Mouse (Mus musculus): Measurements from ENCODE around the gene Ptk6. TPM values are rescaled to one million over a fixed set of nuclear protein-coding genes. Genes with fewer than 3 reads are reported as not detected.
A peak's percentile ranks its signal among the peaks of the same experiment; 100 is the strongest.

Ptk6 gene
- polyA plus RNA-seq, 1 experiment from 2014 or later, result not detected

DNA sequence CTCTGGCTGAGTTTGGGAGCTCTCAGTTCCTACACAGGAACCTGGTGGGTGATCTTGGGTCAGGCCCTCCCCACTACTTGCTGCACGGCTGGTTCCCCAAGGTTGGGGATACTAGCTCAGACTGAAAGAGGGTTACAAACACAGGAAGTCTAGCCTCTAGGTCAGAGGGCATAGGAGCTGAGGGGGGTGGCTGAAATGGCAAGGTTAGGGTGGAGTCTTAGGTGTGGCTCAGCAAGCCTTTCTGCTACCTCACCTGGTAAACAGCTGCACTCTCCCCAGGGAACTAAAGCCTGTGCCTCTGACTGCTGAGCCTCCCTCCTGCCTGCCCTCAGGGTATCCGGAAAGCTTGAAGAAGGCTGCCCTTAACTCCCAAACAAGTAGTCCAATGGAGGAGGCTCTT is 13.9 kb downstream of the Ptk6 start:
- WGBS, result 95% methylated on average over 2 of the region's 2 CpGs
- peaks cover 13% of the 10 kb centered on the region for H3K4me1 ChIP-seq
- peak overlapping the region; percentile 71 for H3K4me2 ChIP-seq
- no peak overlapping the region for H3K27ac ChIP-seq
- H3K27me3 ChIP-seq, result 0 out of 2 replicates have a peak, but pooled peaks cover 6% of the 10 kb centered on the region
- no peaks in the 10 kb centered on the region for H3K9me3 ChIP-seq (replicated peaks)
- H3K4me3 ChIP-seq, result peak overlapping the region; percentile 81
- peak overlapping the region; percentile 40 for H3K9ac ChIP-seq
- no peak for ATAC-seq
- peaks cover 16% of the 10 kb centered on the region for H3K36me3 ChIP-seq (ENCODE audit: poor library complexity, severe bottlenecking)

DNA sequence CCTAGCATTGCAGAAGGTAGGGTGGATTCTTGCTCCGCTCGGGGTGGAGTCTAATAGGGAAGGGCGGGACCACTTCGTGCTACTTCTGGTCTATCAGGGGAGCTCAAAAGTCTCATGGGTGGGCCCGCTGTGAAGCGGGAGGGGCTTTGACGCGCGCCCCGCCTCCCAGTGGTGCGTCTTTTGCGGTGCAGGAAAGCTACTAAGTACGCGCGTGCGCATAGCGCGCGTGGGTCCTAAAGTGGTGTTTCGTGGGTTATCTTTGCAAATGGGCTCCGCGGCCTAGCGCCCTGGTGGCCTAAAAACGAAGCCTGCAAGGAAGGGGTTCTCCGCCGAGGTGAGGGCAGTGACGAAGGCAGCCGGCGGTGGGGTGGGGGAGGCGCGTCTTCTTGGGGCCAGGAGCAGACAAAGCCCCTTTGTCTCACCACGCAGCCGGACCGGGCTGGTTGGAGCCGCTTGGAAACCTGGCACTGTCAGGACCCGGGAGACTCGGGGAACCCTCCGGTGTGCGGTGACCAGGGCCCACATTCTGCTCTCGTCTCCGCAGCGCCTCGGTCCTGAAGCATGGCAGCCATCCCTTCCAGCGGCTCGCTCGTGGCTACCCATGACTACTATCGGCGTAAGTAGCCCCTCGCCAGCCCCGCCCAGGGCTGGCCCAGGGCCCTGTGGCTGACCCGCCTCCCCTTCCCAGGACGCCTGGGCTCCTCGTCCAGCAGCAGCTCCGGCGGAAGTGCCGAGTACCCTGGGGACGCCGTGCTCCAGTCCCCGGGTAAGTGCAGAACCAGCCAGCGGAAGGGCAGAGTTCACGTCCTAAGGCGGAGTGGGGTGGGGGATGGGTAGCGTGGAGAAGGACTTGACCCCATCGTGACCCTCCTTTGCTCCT is 15.2 kb downstream of the Ptk6 start, which contains the start of gene Ppdpf:
Gene Ppdpf (plus strand): TSS at position 127 of the 880 bp plus-strand sequence.
- Histone ChIP-seq H3K9ac (peak within 1 kb of the TSS; percentile 98), H3K9me3 (replicated peaks) (no peaks in the 10 kb centered on the region), H3K4me3 (peak within 1 kb of the TSS; percentile 81), H3K36me3 (ENCODE audit: poor library complexity, severe bottlenecking) (peaks cover 16% of the 10 kb centered on the region), H3K4me1 (peaks cover 13% of the 10 kb centered on the region), H3K27me3 (0 out of 2 replicates have a peak, but pooled peaks cover 6% of the 10 kb centered on the region), H3K4me2 (peak within 1 kb of the TSS; percentile 71), H3K27ac (peak within 1 kb of the TSS; percentile 95)
- ATAC-seq, result peak; percentile 96
- WGBS, result under 1% methylated on average over 63 of the region's 64 CpGs

DNA sequence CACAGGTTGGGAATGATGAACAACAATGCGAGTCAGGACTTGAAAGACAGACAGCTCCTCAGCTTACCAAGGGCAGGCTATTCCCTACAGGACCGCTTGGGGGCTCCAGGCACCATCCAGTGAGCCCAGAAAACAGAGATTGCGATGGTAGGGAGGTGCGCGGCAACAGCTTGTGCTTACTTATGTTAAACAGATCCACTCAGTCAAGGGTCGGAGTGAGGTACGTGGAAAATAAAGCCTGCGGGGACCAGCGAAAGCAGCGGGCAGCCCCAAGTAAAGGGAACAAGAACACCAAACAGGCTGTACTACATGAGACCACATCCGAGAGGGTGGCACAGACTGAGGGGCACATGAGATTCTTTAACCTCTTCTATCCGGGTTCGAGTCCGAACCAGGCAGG is 16.0 kb downstream of the Ptk6 start:
- Histone ChIP-seq H3K36me3 (ENCODE audit: poor library complexity, severe bottlenecking) (peaks cover 16% of the 10 kb centered on the region), H3K27me3 (0 out of 2 replicates have a peak, but pooled peaks cover 6% of the 10 kb centered on the region), H3K9ac (peak overlapping the region; percentile 98), H3K4me1 (peaks cover 13% of the 10 kb centered on the region), H3K9me3 (replicated peaks) (no peaks in the 10 kb centered on the region), H3K4me3 (peak overlapping the region; percentile 81), H3K4me2 (peak overlapping the region; percentile 71), H3K27ac (peak overlapping the region; percentile 95)
- peak; percentile 89 for ATAC-seq
- WGBS, result under 1% methylated on average over 14 of the region's 14 CpGs

DNA sequence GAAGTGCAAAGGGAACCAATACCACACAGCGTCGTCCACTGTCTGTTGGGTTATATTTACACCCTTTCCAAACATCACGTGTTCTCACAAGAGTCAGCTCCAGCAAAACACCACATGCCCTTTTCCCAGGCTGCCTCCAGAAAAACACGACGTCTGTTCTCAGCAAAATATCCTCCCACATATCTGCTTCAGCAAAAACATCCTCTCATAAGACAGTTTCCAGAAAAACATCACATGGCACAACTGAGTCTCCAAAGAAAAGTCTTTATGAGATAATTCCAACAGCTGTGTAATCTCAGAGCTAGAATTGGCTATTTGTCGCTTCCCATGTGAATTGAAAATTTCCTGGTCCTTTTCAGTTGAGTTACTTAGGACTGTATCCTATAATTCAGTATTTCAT is 21.7 kb downstream of the Ptk6 start:
- H3K27me3 ChIP-seq, result 0 out of 2 replicates have a peak, but pooled peaks cover 6% of the 10 kb centered on the region
- no peaks in the 10 kb centered on the region for H3K4me1 ChIP-seq
- H3K36me3 ChIP-seq (ENCODE audit: poor library complexity, severe bottlenecking), result no peaks in the 10 kb centered on the region
- no peak for ATAC-seq
- no peak overlapping the region for H3K4me3 ChIP-seq
- H3K27ac ChIP-seq, result no peak overlapping the region
- no peaks in the 10 kb centered on the region for H3K9me3 ChIP-seq (replicated peaks)
- no peak overlapping the region for H3K9ac ChIP-seq
- 78% methylated on average over 6 of the region's 6 CpGs for WGBS
- no peak overlapping the region for H3K4me2 ChIP-seq

DNA sequence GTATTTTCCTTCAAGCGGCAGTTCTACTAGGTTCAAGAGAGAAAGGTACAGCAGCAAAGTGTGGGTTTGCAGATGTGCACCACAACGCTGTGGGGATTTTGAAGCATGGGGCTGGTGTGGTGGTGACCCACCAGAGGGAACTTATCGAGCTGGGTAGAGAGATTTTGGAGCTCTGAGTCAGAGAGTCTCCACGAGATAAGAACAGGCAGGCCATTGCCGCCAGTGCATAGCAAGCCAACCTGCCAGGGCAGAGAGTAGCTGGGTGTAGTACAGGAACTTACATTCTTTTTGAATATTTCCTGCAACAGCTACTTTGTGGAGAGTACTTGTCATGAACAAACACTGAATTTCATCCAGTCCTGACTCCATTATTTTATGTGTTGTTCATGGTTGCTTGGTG is 24.1 kb downstream of the Ptk6 start:
- 81% methylated on average over 5 of the region's 5 CpGs for WGBS

DNA sequence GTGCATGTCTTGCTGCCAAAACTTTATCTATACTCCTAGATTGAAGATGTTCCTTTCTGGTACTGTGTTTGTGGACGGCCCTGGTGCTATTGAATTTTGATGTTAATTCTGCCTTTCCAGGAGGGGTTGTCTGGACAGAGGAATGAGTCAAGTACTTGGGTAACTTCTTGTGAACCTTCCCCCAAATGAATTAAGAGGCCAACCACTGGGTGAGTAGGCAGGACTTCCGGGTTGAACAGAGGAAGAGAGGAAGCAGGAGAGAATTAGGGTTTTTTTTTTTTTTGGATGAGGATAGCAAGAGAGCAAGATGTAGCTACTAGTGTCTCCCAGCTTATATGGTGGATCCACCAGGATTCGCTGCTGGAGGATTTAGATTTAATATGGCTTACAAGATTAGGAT is 24.6 kb downstream of the Ptk6 start:
- H3K4me1 ChIP-seq, result no peaks in the 10 kb centered on the region
- H3K4me2 ChIP-seq, result no peak overlapping the region
- no peak overlapping the region for H3K4me3 ChIP-seq
- 80% methylated on average over 3 of the region's 3 CpGs for WGBS
- no peak overlapping the region for H3K27ac ChIP-seq
- no peak for ATAC-seq
- no peaks in the 10 kb centered on the region for H3K9me3 ChIP-seq (replicated peaks)
- no peak overlapping the region for H3K9ac ChIP-seq
- H3K27me3 ChIP-seq, result no peaks in the 10 kb centered on the region
- no peaks in the 10 kb centered on the region for H3K36me3 ChIP-seq (ENCODE audit: poor library complexity, severe bottlenecking)

More for the DNA sequence above, 24.1 kb downstream of the Ptk6 start:
- Histone ChIP-seq H3K4me3 (no peak overlapping the region), H3K27me3 (no peaks in the 10 kb centered on the region), H3K9me3 (replicated peaks) (no peaks in the 10 kb centered on the region), H3K9ac (no peak overlapping the region), H3K4me1 (no peaks in the 10 kb centered on the region), H3K36me3 (ENCODE audit: poor library complexity, severe bottlenecking) (no peaks in the 10 kb centered on the region), H3K4me2 (no peak overlapping the region), H3K27ac (no peak overlapping the region)
- ATAC-seq, result no peak

DNA sequence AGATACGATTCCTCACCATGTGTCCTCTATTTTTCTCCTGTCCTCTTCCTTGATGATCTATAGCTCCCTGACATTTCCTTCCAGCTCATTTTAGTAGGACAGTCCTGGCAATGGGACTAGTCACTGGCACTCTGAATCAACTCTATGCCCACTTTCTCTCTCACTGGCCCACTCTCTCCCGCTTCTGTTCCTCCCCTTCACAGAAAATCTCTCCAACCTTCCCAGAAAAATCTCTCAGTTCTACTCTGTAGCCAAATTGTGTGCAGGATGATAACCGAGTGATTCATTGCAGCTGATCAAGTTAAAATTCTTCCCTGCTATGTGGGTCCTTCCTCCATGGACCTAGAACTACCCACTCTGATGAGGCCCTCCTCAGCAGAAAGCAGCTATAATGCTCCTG is 27.9 kb downstream of the Ptk6 start:
- ATAC-seq, result no peak
- 83% methylated on average over 3 of the region's 3 CpGs for WGBS
- no peak overlapping the region for H3K4me2 ChIP-seq

DNA sequence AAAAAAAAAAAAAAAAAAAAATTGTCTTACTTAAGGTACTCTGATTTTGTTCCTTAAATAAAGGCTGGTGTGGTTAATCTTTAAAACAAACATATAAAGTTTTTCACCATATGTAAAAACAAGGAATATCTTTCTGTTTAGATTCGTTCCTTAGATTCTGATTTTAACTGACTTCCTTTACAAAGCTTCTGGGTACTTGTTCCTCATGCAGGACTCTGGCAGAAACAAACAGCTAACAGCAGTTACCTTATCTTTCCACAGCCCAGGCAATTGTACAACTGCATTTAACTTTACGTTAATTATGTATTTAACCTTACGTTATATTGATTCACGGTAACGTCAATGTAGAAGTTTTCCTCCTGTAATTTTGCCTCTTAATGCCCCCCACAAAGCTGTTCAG is 36.1 kb downstream of the Ptk6 start:
- ATAC-seq, result no peak
- H3K9ac ChIP-seq, result no peak overlapping the region
- H3K36me3 ChIP-seq (ENCODE audit: poor library complexity, severe bottlenecking), result no peaks in the 10 kb centered on the region
- no peak overlapping the region for H3K4me2 ChIP-seq
- no peak overlapping the region for H3K27ac ChIP-seq
- 78% methylated on average over 5 of the region's 5 CpGs for WGBS
- H3K9me3 ChIP-seq (replicated peaks), result no peaks in the 10 kb centered on the region
- H3K4me3 ChIP-seq, result no peak overlapping the region
- H3K4me1 ChIP-seq, result no peaks in the 10 kb centered on the region
- H3K27me3 ChIP-seq, result no peaks in the 10 kb centered on the region

More for the DNA sequence above, 27.9 kb downstream of the Ptk6 start:
- Histone ChIP-seq H3K9me3 (replicated peaks) (no peaks in the 10 kb centered on the region), H3K36me3 (ENCODE audit: poor library complexity, severe bottlenecking) (no peaks in the 10 kb centered on the region), H3K27ac (no peak overlapping the region), H3K27me3 (no peaks in the 10 kb centered on the region), H3K4me1 (no peaks in the 10 kb centered on the region), H3K4me3 (no peak overlapping the region), H3K9ac (no peak overlapping the region)

DNA sequence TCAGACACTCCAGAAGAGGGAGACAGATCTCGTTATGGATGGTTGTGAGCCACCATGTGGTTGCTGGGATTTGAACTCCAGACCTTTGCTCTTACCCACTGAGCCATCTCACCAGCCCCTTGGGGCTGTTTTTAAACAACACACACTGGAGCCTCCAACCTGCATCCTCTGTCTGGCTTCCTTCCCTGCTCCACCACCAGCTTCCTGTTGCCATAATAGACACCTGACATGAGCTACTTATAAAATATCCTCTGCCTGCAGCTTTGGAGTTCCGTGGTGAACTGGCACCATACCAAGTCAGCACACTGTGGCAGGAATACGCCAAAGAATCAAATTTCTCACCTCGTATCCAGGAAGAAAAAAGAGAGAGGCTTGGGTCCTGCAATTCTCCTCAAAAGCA is 41.8 kb downstream of the Ptk6 start:
- 76% methylated on average over 4 of the region's 4 CpGs for WGBS
- Histone ChIP-seq H3K36me3 (ENCODE audit: poor library complexity, severe bottlenecking) (no peaks in the 10 kb centered on the region), H3K27me3 (peaks cover 13% of the 10 kb centered on the region), H3K4me1 (peaks cover 33% of the 10 kb centered on the region), H3K4me3 (no peak overlapping the region), H3K9ac (no peak overlapping the region), H3K27ac (no peak overlapping the region), H3K4me2 (no peak overlapping the region), H3K9me3 (replicated peaks) (no peaks in the 10 kb centered on the region)
- no peak for ATAC-seq

DNA sequence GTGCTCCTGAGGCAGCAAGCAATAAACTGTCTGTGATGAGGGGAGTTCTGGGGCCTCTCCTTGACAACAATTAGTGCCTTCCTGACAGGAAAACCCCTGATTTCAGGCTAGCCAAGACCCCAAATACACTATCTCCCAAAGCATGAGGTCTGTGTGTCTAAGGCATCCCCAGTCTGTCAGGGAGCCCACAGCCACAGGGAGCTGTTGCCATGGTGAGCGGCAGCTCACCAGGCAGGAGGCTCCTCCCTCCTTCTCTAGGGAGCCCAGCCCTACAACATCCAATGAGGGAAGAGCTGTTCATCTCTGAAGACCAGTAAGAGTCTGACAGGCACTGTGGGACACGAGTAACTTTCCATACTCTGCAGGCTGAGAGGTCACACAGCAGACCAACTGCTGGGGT is 42.8 kb downstream of the Ptk6 start:
- WGBS, result 0% methylated on average over 2 of the region's 2 CpGs
- Histone ChIP-seq H3K4me1 (peaks cover 40% of the 10 kb centered on the region), H3K36me3 (ENCODE audit: poor library complexity, severe bottlenecking) (no peaks in the 10 kb centered on the region), H3K4me3 (no peak overlapping the region), H3K4me2 (peak overlapping the region; percentile 18), H3K27ac (peak overlapping the region; percentile 76), H3K9me3 (replicated peaks) (no peaks in the 10 kb centered on the region), H3K27me3 (peaks cover 22% of the 10 kb centered on the region), H3K9ac (0 out of 2 replicates have a peak overlapping the region, but pooled peaks have one; percentile 23)
- peak; percentile 90 for ATAC-seq

DNA sequence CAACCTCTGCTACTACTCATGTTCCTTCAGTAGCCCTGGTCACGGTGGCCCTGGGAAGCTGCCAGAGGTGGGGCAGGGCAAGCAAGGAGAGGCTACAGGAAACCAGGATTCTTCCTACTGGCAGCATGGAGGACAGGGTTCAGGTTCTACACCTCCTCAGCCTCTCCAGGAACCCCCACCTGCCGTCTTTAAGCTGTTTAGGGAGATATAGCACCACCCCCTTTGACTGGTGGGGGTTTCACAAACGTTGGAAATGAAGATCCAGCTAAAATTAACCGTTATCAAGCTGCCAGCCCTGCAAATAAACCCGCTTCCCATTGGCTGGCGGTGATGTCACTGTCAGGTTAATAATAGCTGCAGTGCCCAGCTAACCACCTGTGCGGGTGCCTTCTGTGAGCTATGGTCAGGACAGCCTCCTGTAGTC is 43.5 kb downstream of the Ptk6 start:
- no peaks in the 10 kb centered on the region for H3K36me3 ChIP-seq (ENCODE audit: poor library complexity, severe bottlenecking)
- H3K4me1 ChIP-seq, result peaks cover 41% of the 10 kb centered on the region
- no peak for ATAC-seq
- 57% methylated on average over 7 of the region's 7 CpGs for WGBS
- H3K27ac ChIP-seq, result peak overlapping the region; percentile 76; the same call in 1 of the 2 replicates
- peak overlapping the region; percentile 18; the same call in 1 of the 2 replicates for H3K4me2 ChIP-seq
- peaks cover 22% of the 10 kb centered on the region for H3K27me3 ChIP-seq
- H3K9me3 ChIP-seq (replicated peaks), result no peaks in the 10 kb centered on the region
- no peak overlapping the region for H3K9ac ChIP-seq
- no peak overlapping the region for H3K4me3 ChIP-seq

DNA sequence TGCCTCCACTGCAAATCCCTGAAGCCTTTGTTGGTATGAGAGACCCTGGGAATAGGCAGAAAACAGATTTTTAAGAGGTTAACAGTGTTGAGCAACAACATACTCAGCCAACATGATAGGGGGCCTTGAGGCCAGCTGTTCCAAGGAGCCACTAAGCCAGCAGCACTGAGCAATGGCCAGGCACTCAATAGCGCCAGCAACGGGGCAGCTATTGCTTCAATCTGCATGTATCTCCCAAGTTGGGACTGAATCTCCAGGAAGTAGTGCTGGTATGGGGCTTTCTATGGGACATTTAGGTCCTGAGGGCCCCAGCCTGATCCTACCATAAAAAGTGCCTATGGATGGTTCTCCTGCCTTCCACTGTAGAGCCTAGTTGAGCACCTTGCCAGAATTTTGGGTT is 44.1 kb downstream of the Ptk6 start:
- H3K9me3 ChIP-seq (replicated peaks), result no peaks in the 10 kb centered on the region
- H3K4me2 ChIP-seq, result no peak overlapping the region
- ATAC-seq, result no peak
- H3K4me3 ChIP-seq, result no peak overlapping the region
- H3K27me3 ChIP-seq, result peaks cover 22% of the 10 kb centered on the region
- H3K9ac ChIP-seq, result no peak overlapping the region
- no peaks in the 10 kb centered on the region for H3K36me3 ChIP-seq (ENCODE audit: poor library complexity, severe bottlenecking)
- no peak overlapping the region for H3K27ac ChIP-seq
- WGBS, result 88% methylated on average over 2 of the region's 2 CpGs
- peaks cover 41% of the 10 kb centered on the region for H3K4me1 ChIP-seq
